Mouse (Mus musculus): Measurements from ENCODE around the gene Hoxb8. TPM values are rescaled to one million over a fixed set of nuclear protein-coding genes. Genes with fewer than 3 reads are reported as not detected.

Gene Hoxb8
- polyA plus RNA-seq, 1 experiment: not detected

GRCm38 (mm10) chr11:96305505-96306182, 23.9 kb downstream of the Hoxb8 start:
- Histone ChIP-seq H3K4me3 (replicated peaks) (no peak overlapping the region), H3K4me1 (peaks cover 17% of the 10 kb centered on the region), H3K36me3 (replicated peaks; ENCODE audit: low read length) (no peaks in the 10 kb centered on the region), H3K9me3 (peaks cover 4% of the 10 kb centered on the region; the same call in 1 of the 2 replicates), H3K27me3 (replicated peaks) (peaks cover 99% of the 10 kb centered on the region)
- TF ChIP-seq GATA1 (IDR thresholded peaks at IDR 0.05; ENCODE audit: borderline replicate concordance, low read length) (no peak), FLI1 (IDR thresholded peaks at IDR 0.05; ENCODE audit: low read length) (no peak)

GRCm38 (mm10) chr11:96306183-96306907, 24.6 kb downstream of the Hoxb8 start:
- no peak for TF ChIP-seq GATA1 (IDR thresholded peaks at IDR 0.05; ENCODE audit: borderline replicate concordance, low read length)
- TF ChIP-seq FLI1 (IDR thresholded peaks at IDR 0.05; ENCODE audit: low read length): no peak
- H3K9me3 ChIP-seq: peaks cover 4% of the 10 kb centered on the region; the same call in 1 of the 2 replicates
- peaks cover 21% of the 10 kb centered on the region for H3K4me1 ChIP-seq
- no peaks in the 10 kb centered on the region for H3K36me3 ChIP-seq (replicated peaks; ENCODE audit: low read length)
- H3K27me3 ChIP-seq (replicated peaks): peaks cover 98% of the 10 kb centered on the region
- H3K4me3 ChIP-seq (replicated peaks): no peak overlapping the region

GRCm38 (mm10) chr11:96306908-96307269, 25.2 kb downstream of the Hoxb8 start:
- TF ChIP-seq GATA1 (IDR thresholded peaks at IDR 0.05; ENCODE audit: borderline replicate concordance, low read length) (no peak), FLI1 (IDR thresholded peaks at IDR 0.05; ENCODE audit: low read length) (no peak)
- no peak overlapping the region for H3K4me3 ChIP-seq (replicated peaks)
- H3K9me3 ChIP-seq: peaks cover 4% of the 10 kb centered on the region; the same call in 1 of the 2 replicates
- H3K27me3 ChIP-seq (replicated peaks): peaks cover 97% of the 10 kb centered on the region
- H3K4me1 ChIP-seq: peaks cover 25% of the 10 kb centered on the region
- H3K36me3 ChIP-seq (replicated peaks; ENCODE audit: low read length): no peaks in the 10 kb centered on the region

- H3K27me3 ChIP-seq (replicated peaks): peaks cover 97% of the 10 kb centered on the region
- TF ChIP-seq FLI1 (IDR thresholded peaks at IDR 0.05; ENCODE audit: low read length) (no peak), GATA1 (IDR thresholded peaks at IDR 0.05; ENCODE audit: borderline replicate concordance, low read length) (no peak)
- H3K4me3 ChIP-seq (replicated peaks): no peak overlapping the region
- H3K9me3 ChIP-seq: no peaks in the 10 kb centered on the region
- peaks cover 22% of the 10 kb centered on the region for H3K4me1 ChIP-seq
- no peaks in the 10 kb centered on the region for H3K36me3 ChIP-seq (replicated peaks; ENCODE audit: low read length)
Observed at GRCm38 (mm10) chr11:96308763-96309162, 27.1 kb downstream of the Hoxb8 start.

GRCm38 (mm10) chr11:96309288-96309687, 27.6 kb downstream of the Hoxb8 start:
- Histone ChIP-seq H3K4me3 (replicated peaks) (no peak overlapping the region), H3K27me3 (replicated peaks) (peaks cover 97% of the 10 kb centered on the region), H3K4me1 (peaks cover 23% of the 10 kb centered on the region), H3K9me3 (no peaks in the 10 kb centered on the region), H3K36me3 (replicated peaks; ENCODE audit: low read length) (no peaks in the 10 kb centered on the region)
- TF ChIP-seq GATA1 (IDR thresholded peaks at IDR 0.05; ENCODE audit: borderline replicate concordance, low read length): no peak
- no peak for TF ChIP-seq FLI1 (IDR thresholded peaks at IDR 0.05; ENCODE audit: low read length)

- H3K9me3 ChIP-seq: no peaks in the 10 kb centered on the region
- TF ChIP-seq GATA1 (IDR thresholded peaks at IDR 0.05; ENCODE audit: borderline replicate concordance, low read length) (no peak), FLI1 (IDR thresholded peaks at IDR 0.05; ENCODE audit: low read length) (no peak)
- no peaks in the 10 kb centered on the region for H3K36me3 ChIP-seq (replicated peaks; ENCODE audit: low read length)
- peaks cover 34% of the 10 kb centered on the region for H3K4me1 ChIP-seq
- H3K27me3 ChIP-seq (replicated peaks): peaks cover 96% of the 10 kb centered on the region
- H3K4me3 ChIP-seq (replicated peaks): peak overlapping the region; percentile 56
Observed at GRCm38 (mm10) chr11:96310183-96310938, 28.7 kb downstream of the Hoxb8 start.

GRCm38 (mm10) chr11:96311097-96311496, 29.4 kb downstream of the Hoxb8 start:
- Histone ChIP-seq H3K9me3 (no peaks in the 10 kb centered on the region), H3K4me3 (replicated peaks) (peak overlapping the region; percentile 91), H3K4me1 (peaks cover 35% of the 10 kb centered on the region), H3K27me3 (replicated peaks) (peaks cover 96% of the 10 kb centered on the region), H3K36me3 (replicated peaks; ENCODE audit: low read length) (no peaks in the 10 kb centered on the region)
- TF ChIP-seq GATA1 (IDR thresholded peaks at IDR 0.05; ENCODE audit: borderline replicate concordance, low read length): no peak
- TF ChIP-seq FLI1 (IDR thresholded peaks at IDR 0.05; ENCODE audit: low read length): no peak

GRCm38 (mm10) chr11:96311520-96312417, 30.1 kb downstream of the Hoxb8 start:
- H3K27me3 ChIP-seq (replicated peaks): peaks cover 96% of the 10 kb centered on the region
- no peaks in the 10 kb centered on the region for H3K36me3 ChIP-seq (replicated peaks; ENCODE audit: low read length)
- TF ChIP-seq FLI1 (IDR thresholded peaks at IDR 0.05; ENCODE audit: low read length): no peak
- no peak for TF ChIP-seq GATA1 (IDR thresholded peaks at IDR 0.05; ENCODE audit: borderline replicate concordance, low read length)
- H3K9me3 ChIP-seq: no peaks in the 10 kb centered on the region
- peak overlapping the region; percentile 91 for H3K4me3 ChIP-seq (replicated peaks)
- peaks cover 35% of the 10 kb centered on the region for H3K4me1 ChIP-seq

- no peaks in the 10 kb centered on the region for H3K36me3 ChIP-seq (replicated peaks; ENCODE audit: low read length)
- no peaks in the 10 kb centered on the region for H3K9me3 ChIP-seq
- peaks cover 94% of the 10 kb centered on the region for H3K27me3 ChIP-seq (replicated peaks)
- H3K4me1 ChIP-seq: peaks cover 39% of the 10 kb centered on the region
- H3K4me3 ChIP-seq (replicated peaks): no peak overlapping the region
- TF ChIP-seq FLI1 (IDR thresholded peaks at IDR 0.05; ENCODE audit: low read length): no peak
- no peak for TF ChIP-seq GATA1 (IDR thresholded peaks at IDR 0.05; ENCODE audit: borderline replicate concordance, low read length)
Observed at GRCm38 (mm10) chr11:96313134-96313533, 31.4 kb downstream of the Hoxb8 start.
